Mouse (Mus musculus): Measurements from ENCODE around the gene Ston1.

Ston1 gene

GRCm38 (mm10) chr17:88597222-88598055 lies at the start of gene Ston1:
Ston1 (plus strand) TSS chr17:88597684.
- DNase-seq (ENCODE audit: low spot score in 2 of 2): peak in 1 of 2 experiments; percentile 77

- no peak for DNase-seq (ENCODE audit: low spot score in 2 of 2)
Measured at GRCm38 (mm10) chr17:88549411-88550191, 47.9 kb upstream of the Ston1 start.

GRCm38 (mm10) chr17:88550351-88550750 lies 47.1 kb upstream of the Ston1 start:
- no peak for DNase-seq (ENCODE audit: low spot score in 2 of 2)

GRCm38 (mm10) chr17:88550981-88551940 lies 46.2 kb upstream of the Ston1 start:
- no peak for DNase-seq (ENCODE audit: low spot score in 2 of 2)

GRCm38 (mm10) chr17:88552556-88552955 lies 44.9 kb upstream of the Ston1 start:
- no peak for DNase-seq (ENCODE audit: low spot score in 2 of 2)

- no peak for DNase-seq (ENCODE audit: low spot score in 2 of 2)
Measured at GRCm38 (mm10) chr17:88553001-88553449, 44.5 kb upstream of the Ston1 start.

- DNase-seq (ENCODE audit: low spot score in 2 of 2): no peak
Measured at GRCm38 (mm10) chr17:88553473-88554087, 43.9 kb upstream of the Ston1 start.

GRCm38 (mm10) chr17:88556176-88556575 lies 41.3 kb upstream of the Ston1 start:
- no peak for DNase-seq (ENCODE audit: low spot score in 2 of 2)

GRCm38 (mm10) chr17:88556688-88557087 lies 40.8 kb upstream of the Ston1 start:
- DNase-seq (ENCODE audit: low spot score in 2 of 2): no peak

GRCm38 (mm10) chr17:88558168-88558842 lies 39.2 kb upstream of the Ston1 start:
- peak; percentile 75 to 80 for DNase-seq (ENCODE audit: low spot score in 2 of 2)

GRCm38 (mm10) chr17:88563611-88564010 lies 33.9 kb upstream of the Ston1 start:
- no peak for DNase-seq (ENCODE audit: low spot score in 2 of 2)

- DNase-seq (ENCODE audit: low spot score in 2 of 2): no peak
Measured at GRCm38 (mm10) chr17:88569807-88570540, 27.5 kb upstream of the Ston1 start.

GRCm38 (mm10) chr17:88570784-88571183 lies 26.7 kb upstream of the Ston1 start:
- no peak for DNase-seq (ENCODE audit: low spot score in 2 of 2)

GRCm38 (mm10) chr17:88574811-88575210 lies 22.7 kb upstream of the Ston1 start:
- no peak for DNase-seq (ENCODE audit: low spot score in 2 of 2)

- DNase-seq (ENCODE audit: low spot score in 2 of 2): no peak
Measured at GRCm38 (mm10) chr17:88578522-88579242, 18.8 kb upstream of the Ston1 start.

GRCm38 (mm10) chr17:88580556-88580955 lies 16.9 kb upstream of the Ston1 start:
- no peak for DNase-seq (ENCODE audit: low spot score in 2 of 2)

- no peak for DNase-seq (ENCODE audit: low spot score in 2 of 2)
Measured at GRCm38 (mm10) chr17:88581511-88582021, 15.9 kb upstream of the Ston1 start.

- no peak for DNase-seq (ENCODE audit: low spot score in 2 of 2)
Measured at GRCm38 (mm10) chr17:88582999-88583398, 14.5 kb upstream of the Ston1 start.

- no peak for DNase-seq (ENCODE audit: low spot score in 2 of 2)
Measured at GRCm38 (mm10) chr17:88583411-88583810, 14.1 kb upstream of the Ston1 start.
